Mouse (Mus musculus) erythroid progenitor cell, adult 5-6 weeks (primary cell): ENCODE measurements around the gene Hlx. TPM values are rescaled to one million over a fixed set of nuclear protein-coding genes. Genes with fewer than 3 reads are reported as not detected.

ENCODE experiments used
- ATAC-seq: replicated peaks from 2 replicates; pipeline ENCODE4 v1.8.0; 2016; ENCODE audit warnings: moderate number of reproducible peaks, mild to moderate bottlenecking, moderate TSS enrichment, inconsistent platforms; ENCODE audit not compliant: poor library complexity, low FRiP score, severe bottlenecking
- total RNA-seq, 2 experiments: library from RNA; stranded (forward) in 1 of 2; stranded (reverse) in 1 of 2; fragments of 150-400 nt in 1 of 2; fragments of 186-747, 209-891 nt in 1 of 2; gene quantifications; 2 replicates each; pipeline versions ENCODE4 v1.2.3 to v1.2.4; 2015 to 2017; ENCODE audit warnings: low replicate concordance in 2 of 2

Gene Hlx
- total RNA-seq (2015; ENCODE audit: low replicate concordance) (3.8 and 6.1 TPM in 2 replicates), total RNA-seq (2017; ENCODE audit: low replicate concordance) (1.9 and 7.3 TPM in 2 replicates)

DNA sequence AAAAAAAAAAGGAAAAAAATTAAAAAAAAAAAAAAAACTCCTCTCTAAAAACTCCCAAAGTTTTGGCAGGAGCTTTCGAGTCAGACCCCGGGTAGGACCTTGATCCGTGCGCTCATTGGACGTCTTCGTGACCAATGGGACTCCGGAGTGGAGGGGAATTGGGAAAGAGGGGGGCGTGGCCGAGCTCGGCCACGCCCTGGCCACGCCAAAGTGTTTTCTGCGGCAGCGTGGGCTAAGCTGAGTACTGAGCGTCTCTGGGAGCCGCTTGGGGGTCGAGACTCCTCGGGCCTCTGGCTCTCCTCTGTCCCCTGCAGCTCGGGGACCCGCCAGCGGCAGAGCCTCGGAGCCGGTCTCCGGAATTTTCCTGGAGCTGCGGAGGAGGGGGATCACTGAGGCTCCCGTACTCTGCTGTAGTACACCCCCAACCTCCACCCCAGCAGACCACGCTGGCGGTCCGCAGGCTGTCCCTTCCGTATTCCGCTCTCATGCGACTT lies at the start of gene Hlx:
Hlx (minus strand) TSS at position 64 of the 494 bp plus-strand sequence.
- peak; percentile 82 for ATAC-seq

DNA sequence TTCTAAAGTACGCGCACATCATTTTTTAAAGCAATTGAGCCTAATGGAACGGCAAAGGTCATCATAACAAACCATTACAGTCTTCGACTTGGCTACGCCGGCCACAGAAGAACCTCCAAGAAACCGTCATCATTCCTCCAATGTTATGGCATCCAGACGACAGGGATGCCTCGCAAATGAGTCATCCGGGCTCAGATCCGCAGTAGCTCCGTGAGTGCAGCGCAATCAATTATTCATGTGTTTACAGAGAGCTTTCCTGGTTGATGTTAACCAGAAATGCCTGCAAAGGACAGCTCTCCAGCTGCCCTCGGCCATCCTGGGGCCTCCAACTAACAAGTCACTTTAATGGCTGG lies 49.7 kb upstream of the Hlx start:
- ATAC-seq, result no peak

DNA sequence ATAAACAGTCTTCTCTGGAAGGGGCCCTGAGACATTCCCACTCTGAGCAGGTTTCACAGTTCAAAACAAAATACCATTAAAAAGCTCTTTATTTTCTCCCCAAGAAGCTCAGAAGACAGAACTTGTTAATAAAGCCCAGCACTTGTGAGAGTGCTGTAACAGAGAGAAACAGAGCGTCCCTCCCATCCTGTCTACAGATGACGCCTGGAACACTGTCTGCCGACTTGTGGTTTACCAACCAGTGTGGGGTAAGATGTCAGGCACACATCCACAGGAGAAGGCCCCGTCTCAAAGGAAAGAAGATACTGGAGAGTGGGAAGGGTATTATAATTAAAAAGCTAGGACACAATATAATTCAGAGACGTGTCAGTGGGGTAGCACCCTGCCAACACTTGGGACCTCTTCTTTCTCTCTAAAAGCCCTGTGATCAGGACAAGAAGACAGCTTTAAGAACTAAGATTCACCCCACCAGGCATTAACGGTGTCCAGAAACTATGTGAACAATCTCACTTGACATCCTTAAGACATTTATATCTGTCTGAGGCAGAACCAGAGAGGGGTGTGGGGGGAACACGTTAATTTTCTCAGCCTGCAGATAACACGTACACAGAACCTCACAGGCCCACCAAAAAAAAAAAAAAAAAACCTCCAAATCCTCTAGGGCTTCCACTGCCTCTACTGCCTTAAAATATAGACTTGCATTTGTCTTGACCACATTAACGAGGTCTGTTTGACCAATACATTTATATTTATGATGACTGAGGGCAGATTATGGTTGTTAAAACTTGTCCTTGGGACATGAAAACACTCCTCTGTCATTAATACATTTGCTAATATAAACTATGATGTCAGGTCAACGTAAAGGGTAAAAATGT lies 49.1 kb upstream of the Hlx start:
- no peak for ATAC-seq

DNA sequence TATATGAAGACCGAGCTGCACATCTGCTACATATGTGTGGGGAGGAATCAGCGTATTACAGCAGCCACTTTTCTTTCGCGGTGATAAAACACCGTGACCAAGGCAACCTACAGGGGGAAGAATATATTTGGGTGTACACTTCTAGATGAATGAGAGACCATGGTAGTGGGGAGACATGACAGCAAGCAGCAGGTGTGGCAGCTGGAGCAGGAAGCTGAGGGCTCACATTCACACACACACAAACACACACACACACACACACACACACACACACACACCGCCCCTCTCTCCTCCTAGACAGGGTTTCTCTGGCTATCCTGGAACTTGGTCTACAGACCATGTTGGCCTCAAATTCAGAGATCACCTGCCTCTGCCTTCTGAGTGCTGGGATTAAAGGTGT lies 45.7 kb upstream of the Hlx start:
- ATAC-seq, result no peak

DNA sequence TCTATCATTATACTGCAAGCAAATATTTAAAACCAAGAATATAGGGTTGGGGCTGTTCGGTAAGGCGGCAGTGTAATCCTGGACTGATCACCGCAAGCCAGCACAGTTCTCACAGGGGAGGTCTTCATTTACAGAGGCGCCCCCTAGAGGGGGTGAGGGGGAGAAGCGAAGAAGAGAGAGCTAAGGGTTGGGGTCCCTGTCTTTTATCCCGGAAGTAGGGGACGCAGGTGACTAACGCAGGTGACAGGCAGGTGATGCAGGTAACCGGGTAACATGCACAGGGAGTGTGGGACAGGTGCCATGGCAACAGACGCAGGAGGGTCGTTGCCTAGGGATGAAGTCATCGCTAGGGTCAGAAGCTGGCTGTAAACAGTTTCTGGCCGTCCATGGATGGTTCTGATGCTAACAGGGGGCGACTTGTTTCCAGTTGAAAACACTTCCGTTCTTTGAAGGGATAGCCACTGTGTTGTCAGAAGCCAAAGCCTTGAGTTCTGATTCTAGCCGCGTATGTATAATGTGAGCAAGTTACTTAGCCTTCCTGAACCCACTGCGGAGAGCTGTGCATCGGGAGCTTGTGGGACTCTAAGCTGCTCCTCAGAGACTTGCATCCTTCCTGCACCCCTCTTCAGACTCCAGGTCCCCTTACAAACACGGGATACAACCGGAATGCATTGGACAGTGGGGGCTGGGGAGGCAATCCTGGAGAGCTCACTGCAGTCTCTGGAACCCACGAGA lies 44.8 kb upstream of the Hlx start:
- 0 out of 2 replicates have a peak, but pooled peaks have one; percentile 16 for ATAC-seq

DNA sequence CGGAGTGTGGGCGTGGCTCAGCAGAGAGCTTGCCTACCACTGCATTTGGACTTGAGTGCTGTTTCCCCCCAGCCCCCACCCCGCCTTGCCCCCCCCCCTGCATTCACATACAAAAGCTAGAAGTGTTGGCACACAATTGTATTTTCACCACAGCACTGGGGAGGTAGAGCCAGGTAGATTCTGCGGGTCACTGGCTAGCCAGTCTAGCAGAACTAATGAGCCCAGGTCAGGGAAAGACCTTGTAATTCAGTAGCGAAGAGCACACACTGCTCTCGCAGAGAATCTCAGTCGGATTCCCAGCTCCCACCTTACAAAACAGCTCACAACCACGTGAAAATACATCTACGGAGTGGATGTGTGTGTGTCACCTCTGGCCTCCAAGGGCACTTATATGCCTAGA lies 42.9 kb upstream of the Hlx start:
- ATAC-seq, result no peak

DNA sequence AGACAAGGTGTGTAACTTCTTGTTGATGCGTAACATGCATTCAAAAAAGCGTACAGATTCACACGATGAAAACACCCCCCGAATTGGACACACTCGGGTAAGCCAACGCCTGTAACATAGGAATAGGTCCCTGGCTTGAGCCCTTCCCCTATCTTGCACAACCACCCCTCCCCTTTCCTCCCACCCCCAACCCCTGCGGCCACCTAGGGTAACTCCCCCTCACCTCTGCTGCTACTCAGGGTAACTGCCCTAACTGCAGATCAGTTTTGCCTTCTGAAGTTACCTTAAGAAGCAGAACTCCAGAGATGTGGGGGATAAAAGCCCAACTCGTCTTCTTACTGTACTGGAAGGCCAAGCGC lies 39.5 kb upstream of the Hlx start:
- no peak for ATAC-seq

DNA sequence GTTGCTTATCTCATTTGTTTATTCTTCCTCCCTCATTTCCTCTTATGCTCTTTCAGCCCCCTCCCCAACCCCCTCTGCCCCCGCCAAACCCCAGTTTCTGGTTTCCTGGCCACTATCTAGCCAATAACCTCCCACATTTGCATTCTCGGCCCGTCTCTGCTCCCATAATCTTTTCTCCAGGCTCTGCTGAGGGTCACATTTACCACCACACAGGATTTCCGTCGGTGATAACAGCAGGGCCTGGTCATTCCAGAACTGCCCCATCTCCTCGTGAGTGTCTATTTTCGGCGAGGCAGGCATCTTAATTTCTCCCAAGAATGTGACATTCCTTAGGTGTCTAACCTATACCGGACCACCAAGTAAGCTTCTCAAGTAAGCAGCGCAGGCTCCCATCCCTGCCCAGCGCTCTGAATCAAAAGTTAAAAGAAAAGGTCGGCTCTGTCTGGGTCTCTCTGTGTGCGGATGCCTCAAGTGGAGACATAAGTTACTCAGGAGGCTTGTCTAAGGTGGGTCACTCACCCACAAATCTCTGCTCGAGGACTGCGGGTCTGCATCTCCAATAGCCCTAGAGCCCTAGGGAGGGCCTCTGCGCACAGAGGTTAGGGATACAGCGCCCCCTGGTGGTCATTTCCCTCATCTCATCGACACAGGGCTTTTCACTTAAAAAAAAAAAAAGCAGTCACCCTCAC lies 38.9 kb upstream of the Hlx start:
- ATAC-seq, result peak; percentile 65

DNA sequence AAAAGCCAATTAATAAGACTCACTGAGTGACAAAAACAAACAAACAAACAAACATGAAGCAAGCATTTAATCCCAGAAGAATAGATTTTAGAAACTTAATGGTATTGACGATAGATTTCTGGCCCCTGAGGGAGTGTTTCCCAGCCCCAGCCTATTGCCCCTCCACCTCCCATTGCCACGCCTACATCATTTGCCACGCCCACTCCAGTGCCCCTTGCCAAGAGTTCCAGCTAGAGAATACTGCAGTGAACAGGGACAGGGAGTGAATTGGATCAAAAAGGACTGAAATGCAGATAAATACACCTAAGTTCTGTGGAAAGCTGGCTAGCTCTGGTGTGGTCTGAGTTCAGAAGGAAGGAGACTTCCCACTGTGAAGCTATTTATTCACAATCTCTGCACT lies 31.4 kb upstream of the Hlx start:
- no peak for ATAC-seq

DNA sequence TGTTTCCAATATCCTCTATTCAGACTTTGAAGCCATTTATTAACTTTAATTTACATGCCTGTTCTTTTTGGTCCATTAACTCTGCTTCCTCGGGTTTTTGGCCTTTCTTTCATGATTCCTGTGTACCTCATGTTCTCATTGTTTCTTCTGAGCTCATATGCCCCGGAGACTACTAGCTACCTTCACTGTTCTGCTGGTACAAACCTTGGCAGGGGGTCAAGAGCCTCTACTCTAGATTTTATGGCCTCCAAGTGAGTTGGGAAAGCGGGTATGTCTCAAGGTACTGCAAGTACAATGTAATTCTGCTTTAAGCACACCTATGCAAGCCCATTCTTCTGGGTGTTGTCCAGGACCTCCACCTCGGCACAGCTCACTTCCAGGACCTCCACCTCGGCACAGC lies 30.5 kb upstream of the Hlx start:
- ATAC-seq, result no peak

DNA sequence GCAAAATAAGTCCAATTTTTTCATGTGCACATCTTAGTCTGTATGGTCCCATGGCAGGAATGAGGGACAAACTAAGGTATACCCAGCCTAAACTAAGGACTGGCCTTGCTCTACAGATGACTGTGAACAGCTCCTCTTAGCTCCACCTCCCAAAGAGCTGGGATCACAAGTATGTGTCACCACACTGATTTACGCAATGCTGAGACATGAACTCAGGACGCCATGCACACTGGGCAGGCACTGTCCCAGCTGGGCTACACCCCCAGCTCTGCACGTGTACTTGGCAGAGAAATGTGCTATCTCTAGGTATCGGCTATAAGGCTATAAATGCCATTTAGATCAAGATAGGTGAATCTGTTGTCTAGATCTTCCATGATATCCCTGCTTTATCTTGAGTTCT lies 29.6 kb upstream of the Hlx start:
- ATAC-seq, result no peak

DNA sequence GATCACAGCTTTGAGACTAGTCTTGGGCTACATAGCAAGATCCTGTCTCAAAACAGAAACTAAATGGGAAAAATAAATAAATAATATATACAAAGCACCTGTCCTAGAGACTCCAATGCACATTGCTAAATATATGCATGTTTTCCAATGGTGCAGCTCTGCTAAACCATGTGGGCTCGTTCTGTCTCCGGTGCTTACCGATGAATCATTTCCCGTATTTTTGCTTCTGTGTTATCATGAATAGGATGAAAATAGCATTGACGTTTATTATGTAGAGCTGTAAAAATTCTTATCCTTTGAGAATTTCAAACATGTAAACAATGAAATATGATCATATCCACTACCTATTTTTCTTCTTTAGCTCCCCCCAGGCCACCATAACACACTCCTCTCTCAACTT lies 20.3 kb upstream of the Hlx start:
- ATAC-seq, result no peak

DNA sequence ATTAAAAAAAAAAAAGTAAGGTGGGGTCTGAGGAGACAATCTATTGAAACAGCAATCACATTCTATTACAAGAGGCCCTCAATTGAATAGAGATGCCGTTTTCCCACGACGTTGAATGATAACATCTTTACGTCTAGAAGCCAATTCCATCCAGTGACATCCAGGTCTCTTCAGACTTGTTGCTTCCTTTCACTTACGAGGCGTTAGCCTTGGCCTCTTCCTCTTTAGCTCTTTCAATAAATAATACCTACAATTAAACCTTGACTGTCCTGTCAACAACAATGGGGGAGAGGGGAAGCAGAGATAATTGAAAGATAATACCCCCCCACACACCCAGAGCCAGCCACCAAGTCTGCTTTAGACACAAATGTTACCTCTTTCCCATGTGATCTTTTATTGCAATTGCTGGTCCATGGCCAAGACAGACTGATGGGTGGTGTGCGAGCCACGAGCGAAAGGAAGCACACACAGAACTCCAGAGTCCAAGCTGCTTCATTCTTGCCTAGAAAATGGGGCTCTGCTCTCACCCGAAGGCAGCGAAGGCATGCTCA lies 17.8 kb upstream of the Hlx start:
- no peak for ATAC-seq

DNA sequence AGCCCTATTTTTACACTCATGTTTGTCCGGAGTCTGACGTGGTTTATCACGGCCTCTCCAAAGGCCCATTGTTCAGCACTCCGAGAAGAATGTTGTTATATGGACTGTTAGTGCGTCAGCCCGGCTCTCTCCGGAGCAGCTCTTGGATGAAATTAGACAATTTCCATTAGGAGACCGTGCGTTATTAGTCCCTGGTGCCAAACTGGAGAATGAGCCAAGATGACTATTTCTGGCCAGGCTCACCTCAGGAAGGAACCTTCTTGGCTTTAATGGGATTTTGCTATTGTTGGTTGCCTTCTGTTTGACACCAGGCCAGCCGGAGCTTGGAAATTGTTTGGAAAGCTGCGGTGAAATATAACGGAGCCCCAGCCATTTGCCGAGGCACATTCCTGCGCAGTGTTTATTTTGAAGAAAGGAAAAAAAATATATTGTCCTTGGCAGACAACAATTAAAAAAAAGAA lies 16.3 kb upstream of the Hlx start:
- ATAC-seq, result no peak

DNA sequence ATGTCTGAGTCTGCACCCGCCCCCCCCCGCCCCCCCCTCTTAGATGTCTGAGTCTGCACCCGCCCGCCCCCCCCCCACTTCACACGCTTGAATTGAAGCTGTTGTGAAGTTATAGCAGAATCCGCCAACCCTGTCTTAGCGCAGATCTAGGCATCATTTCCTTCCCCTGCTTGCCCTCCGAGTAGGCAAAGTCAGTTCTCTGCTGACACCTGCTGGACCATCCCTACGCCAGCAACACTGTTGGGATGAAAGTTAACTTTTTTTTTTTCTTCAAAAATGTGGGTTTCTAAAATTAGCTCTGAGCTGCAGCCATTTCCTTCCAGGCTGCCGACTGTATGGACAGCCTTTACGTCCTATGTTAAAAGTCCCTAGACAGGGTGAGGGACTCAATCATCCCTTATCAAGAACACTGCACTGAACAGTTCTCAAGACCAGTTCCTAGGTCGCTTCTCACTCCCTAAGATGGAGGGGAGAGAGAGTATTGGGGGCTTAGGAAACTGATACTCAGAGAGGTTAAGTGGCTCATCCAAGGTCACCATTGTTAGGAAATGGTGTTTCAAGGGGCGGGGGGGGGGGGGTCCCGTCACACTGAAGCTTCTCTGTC lies 5.6 kb upstream of the Hlx start:
- ATAC-seq, result 0 out of 2 replicates have a peak, but pooled peaks have one; percentile 9

DNA sequence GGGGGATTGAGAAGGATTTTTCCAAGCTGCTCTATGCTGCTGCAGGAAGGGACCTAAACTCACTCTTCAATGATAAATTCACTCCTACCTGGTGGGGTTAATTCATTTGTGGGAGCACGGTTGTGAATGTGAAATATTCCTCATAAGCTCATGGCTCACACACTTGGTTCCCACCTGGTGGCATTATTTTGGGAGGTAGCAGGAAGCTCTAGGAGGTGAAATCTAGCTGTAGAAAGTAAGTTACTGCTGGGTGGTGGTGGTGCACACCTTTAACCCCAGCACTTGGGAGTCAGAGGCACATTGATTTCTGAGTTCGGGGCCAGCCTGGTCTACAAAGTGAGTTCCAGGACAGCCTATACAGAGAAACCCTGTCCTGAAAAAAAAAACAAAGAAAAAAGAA lies 4.8 kb upstream of the Hlx start:
- ATAC-seq, result no peak

DNA sequence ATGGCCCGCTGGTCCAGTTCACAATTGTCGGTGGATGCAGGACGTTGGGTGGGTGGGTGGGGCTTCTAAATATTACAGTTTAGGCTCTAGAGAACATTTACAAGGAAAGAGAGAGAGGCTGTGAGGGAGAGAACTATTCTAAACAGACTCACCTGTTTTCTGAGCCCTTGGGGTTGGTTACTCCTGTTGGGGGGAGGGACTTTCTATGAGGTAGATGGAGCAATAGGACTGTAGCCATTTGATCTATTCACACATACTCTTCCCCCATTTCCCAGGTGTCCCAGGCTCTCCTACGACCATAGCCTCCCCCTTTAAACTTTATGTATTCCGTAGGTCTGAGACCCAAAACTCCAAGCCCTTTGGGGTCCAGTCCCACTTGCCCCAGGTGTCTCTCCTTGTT lies 3.8 kb upstream of the Hlx start:
- ATAC-seq, result no peak

DNA sequence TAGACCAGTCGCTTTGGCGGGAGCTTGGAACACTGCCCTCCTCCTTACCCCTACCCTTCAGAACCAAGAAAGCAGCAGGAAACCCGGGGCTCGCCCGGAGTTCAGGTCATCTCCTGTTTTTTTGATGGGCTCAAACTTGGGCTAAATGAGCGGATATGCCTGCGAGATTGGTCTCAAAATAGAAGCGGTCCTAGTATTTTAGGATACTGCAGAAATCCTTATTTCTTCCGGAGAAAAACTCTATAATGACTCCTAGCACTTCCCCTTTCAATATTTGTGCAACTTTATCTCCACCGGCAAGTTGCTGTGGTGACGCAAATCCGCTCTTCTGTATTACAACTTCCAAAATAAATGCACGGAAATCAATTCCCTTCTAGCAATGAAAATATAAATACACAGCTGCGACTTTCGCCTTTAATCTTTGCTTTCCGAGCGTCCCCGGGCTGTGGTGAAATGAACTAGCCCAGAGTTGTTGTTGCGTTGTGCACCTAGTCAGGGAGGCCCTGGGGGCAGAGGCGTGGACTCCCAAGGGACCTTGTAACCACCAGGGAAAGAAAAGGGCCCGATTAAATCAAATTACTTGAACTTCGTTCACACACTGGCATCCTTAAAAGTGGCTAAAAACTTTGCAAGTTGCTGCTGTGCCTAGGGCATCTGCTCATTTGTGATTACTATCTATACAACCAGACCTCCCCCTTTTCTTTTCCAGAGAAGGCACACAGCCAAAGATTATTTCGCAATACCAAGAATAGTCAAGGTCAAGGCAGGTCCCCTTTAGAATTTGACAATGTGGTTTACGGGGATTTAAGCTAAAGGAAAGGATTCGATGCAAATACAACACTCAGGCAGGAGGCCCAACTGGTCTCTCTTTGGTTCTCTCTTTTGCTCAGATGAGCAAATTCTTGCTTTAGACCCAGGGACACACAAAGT lies 2.8 kb upstream of the Hlx start:
- no peak for ATAC-seq
